Mouse (Mus musculus) inflammation-experienced regulatory T-cells, adult 16 weeks (primary cell): ENCODE data around the gene Trim28. TPM values are rescaled to one million over a fixed set of nuclear protein-coding genes. Genes with fewer than 3 reads are reported as not detected.

Experiments
- polyA plus RNA-seq: library from polyadenylated mRNA; unstranded; fragments of 100-300 nt; shearing (Covaris generic); gene quantifications from one replicate; pipeline ENCODE4 v1.2.1, GENCODE M21; 2017

The Trim28 gene
- polyA plus RNA-seq, result 29.7 TPM

DNA sequence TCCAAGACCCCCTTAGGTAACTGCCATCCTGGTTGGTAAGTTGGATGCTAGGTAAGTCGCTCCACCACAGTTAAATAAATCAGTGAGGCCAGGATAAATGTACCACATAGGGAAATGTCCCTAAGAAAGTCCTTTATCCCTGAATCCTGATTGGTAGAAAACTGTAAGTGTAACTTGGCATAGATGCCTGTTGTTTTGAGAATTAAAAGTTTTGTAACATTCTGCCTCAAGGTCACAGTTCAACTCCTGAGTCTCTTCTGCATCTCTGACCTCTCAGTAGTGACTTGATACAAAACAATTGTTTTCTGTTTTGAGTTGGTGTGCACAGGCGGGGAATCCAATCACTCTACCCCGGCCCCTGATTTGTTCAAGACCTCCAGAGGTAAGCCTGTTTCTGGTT lies at the start of gene Trim28:
TSS of gene Trim28 (plus strand) at position 264 of the 400 bp plus-strand sequence.

DNA sequence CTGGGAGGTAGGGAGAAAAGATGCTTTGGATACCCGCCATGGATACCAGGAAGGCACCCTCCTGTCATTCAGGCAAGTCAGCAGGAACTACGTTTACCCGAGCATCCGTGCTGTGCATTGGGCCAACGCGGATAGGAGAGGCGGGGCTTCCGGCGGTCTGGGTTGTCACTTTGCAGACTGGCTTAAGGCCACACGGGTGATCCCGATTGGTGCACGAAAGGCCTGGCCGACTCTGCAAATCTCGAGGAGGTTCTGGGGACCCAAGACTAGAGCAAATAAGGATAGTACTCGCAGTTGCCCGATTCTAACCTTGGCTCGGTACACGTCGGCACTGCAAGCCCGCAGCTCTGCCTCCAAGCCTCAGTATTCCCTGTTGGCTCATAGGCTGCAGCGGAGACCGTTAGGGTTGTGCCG lies 33.2 kb upstream of the Trim28 start, which contains the start of gene Zfp324:
TSS of gene Zfp324 (plus strand) at position 161 of the 414 bp plus-strand sequence.

DNA sequence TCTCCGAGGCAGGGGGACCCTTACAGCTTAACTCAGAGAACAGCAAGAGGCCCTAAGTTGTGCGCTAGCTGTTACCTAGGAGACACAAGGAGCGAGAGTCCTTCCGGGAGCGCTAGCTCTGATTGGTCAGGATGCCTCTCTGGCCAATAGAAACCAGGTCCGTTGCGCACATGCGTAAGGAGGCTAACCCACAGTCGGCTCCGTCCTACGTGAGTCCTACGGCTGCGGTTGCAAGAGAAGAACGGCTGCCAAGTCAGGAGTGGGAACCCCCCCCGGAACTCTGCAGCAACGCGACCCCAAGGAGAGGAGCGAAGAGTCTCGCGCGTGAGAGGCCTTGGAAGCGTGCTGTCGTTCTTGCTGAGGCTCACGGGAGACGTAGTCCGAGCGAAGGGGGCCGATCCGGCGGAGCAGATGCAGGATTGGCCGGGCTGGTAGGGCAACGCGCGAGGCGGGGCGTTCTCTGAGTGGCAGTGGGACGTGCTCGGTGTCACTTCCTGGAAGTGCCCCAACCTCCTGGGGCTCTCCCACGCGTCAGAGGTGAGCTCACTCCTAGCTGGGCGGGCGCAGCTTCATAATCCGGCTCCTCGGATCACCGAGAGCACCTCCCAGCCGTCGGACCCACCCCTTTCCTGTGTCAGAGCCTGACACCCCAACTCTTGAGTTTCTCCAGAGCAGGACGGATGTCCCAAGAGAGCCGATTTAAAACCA lies 21.1 kb upstream of the Trim28 start, which contains the start of gene Zfp446:
TSS of gene Zfp446 (plus strand) at position 167 of the 708 bp plus-strand sequence.

DNA sequence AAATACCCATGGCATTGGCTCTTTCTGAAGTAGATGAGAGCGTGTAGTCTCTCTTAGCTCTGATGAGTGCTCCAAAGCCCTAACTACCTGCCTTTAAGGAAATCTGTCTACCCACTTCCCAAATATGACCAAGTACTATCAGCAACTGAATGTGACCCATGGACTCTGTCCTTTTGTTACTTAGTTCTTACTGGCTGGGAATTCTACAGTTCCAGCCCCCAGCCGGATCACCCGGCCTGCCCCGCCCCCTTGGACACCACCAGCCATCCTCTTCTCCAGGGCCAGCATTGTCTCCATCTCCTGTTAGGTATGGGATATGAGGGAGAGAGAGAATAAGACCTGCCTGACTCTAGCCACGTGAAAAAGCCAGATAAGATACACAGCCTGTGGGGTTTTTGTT lies 861 bp upstream of the Trim28 start, which contains the start of gene Slc27a5:
TSS of gene Slc27a5 (minus strand) at position 140 of the 400 bp plus-strand sequence.

DNA sequence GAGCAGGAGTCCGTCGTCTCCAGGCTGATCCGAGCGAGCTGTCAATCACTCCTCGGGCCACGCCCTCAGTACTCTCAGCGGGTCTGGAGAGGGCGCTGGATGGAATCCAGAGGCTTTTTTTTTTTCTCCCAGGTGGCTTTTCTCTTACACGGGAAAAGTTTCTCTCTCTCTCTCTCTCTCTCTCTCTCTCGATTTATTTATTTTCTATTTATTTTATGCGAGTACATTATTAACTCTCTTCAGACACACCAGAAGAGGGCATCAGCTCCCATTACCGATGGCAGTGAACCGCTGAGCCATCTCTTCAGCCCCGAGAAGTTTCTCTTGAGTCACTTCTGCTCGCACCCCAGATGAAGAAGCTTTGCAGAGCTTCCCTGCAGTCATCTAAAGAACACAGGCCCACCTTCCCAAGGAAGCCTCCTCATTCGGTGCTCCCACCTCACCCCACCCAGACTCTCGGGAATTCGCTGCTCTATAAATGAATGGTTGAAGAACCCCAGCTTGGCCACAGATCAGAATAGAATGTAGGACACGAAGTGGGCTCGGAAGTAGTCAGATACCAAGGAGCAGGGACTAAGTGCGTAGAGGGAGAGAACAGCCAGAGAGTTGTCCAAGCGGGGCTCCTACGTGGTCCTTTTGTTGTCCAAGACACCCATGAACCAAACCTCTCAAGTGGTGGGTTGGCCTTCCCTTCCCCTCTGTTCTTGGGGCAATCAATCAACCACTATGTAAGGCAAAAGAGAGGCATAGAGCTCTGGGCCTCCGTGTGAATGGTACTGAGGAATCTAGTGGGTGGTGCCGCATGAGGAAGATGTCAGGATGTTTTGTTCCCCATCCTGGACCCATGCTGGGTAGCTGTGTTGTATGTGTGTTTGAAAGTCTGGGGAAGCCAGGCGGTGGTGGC lies 11.3 kb downstream of the Trim28 start, which contains the start of gene Zbtb45:
TSS of gene Zbtb45 (minus strand) at position 30 of the 904 bp plus-strand sequence.

DNA sequence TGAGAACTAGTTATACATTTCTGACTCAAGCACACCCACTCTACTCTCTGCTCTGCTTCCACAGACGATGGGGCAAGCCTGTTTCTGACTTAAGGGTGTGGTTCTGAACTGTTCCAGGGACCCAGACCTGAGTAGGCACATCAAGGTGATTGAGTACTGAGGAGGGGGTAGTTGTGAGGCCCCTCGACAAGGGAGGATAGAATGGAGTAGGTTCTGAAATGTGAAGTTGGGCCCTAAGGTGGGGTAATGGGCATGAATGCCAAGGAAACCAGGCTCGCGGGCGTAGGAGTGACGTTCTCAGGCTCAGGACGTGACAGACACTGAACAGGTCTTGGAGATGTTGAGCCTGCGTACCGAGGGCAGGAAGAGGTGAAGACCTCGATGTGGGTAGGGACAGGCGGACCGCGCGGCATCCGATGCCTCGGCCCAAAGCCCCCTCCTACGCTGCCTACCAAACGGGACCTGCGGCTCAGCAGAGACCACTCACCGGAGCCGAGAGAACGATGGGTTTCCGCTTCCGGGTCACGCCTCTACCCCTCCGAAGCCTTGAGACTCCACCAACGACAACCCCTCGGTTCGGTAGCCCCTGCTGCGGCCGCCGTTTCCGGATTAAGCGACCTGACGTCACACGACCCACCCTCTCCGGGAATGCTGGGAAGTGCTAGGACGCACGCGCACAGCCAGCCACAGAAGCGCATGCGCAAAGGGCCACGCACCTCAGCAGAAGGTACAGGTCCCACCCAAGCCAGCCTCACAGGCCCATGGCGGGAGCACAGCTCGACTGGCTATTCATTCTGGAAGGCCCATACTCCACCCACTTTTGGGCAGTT lies 35.4 kb downstream of the Trim28 start, which contains the start of gene Chmp2a:
TSS of gene Chmp2a (minus strand) at position 660 of the 830 bp plus-strand sequence.

DNA sequence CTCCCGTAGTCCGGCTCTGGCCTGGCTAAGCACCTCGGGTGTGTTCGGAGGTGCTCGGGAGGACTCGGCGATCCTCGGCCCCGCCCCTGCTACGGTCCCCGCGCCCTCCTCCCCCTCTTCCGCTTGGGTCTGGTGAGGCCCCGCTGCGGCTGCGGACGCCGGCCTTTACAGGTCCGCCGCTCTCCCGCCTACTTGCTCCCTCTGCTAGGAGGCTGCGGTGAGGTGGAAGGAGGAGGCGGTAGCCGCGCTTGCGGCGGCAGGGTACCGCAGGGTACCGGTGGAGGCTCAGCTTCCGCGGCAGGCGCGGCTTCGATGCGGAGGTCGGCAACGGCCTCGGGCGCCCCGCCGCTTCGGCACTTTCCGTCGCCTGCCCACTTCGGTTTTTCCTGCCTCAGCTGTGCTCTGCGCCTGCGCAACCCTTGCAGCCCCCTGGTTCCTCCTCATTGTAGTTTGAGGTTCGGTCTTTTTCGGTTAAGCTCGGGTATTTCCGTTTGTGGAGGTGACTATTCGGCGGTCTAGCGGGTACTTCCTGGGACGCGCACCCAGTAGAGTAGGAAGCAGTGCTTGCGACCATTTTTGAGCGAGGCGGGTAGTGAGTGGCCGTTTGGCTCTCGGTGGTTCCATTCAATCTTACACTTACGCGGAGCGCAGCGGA lies 39.1 kb downstream of the Trim28 start, which contains the start of gene Ube2m:
TSS of gene Ube2m (minus strand) at position 375 of the 655 bp plus-strand sequence.

DNA sequence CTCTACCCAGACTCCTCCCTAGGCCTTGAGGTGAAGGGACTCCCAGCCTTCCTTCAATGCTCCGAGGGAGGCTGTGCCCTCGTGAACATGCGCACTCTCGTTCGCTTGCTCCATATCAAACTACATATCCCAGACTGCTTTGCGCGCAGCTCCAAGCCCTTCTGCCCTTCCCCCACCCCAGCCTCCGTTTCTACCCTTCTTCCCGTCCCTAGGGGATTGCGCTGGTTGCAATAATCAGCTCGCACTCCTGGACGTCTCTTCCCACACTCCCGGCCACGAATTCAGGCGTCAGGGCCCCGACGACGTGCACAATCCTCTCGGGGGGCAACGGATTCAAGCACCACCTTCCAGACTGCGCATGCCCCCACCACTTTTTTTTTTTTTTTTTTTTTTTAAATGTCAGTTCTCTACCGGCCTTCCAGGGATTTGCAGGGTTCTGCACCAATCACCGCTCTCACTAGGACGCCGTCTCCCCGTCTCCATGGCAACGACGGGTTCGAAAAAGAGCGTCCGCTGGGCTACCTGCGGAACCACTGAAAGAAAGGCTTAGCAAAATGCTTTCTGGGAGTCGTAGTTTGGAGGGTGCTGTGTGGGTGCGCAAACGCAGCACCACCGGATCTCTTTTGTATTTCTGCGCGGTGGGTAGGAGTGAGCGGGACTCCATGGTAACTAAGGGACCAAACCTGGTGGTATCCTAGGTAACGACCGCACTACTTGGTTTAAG lies 55.5 kb downstream of the Trim28 start, which contains the start of gene Mzf1:
TSS of gene Mzf1 (minus strand) at position 478 of the 724 bp plus-strand sequence.

Other genes with a start within 250 kb of the Trim28 start
- gene Zscan18, start 195.5 kb upstream of the Trim28 start, polyA plus RNA-seq, result 3.3 TPM
- 18.8 TPM for gene Zfp329, start 180.3 kb upstream of the Trim28 start, polyA plus RNA-seq
- gene Zfp110, start 164.4 kb upstream of the Trim28 start, polyA plus RNA-seq, result 104 TPM
- gene Zfp128, start 117.9 kb upstream of the Trim28 start, polyA plus RNA-seq, result 4.9 TPM
- 17.8 TPM for gene Zscan22, start 101.3 kb upstream of the Trim28 start, polyA plus RNA-seq
- gene Rps5, start 76.8 kb upstream of the Trim28 start, polyA plus RNA-seq, result 894 TPM
- not detected for gene Rnf225, start 71.7 kb upstream of the Trim28 start, polyA plus RNA-seq
- 9.4 TPM for gene Zfp324, start 33.3 kb upstream of the Trim28 start, polyA plus RNA-seq
- 10.4 TPM for gene Zfp446, start 21.3 kb upstream of the Trim28 start, polyA plus RNA-seq
- not detected for gene Slc27a5, start 922 bp upstream of the Trim28 start, polyA plus RNA-seq
- 6.4 TPM for gene Zbtb45, start 10.9 kb downstream of the Trim28 start, polyA plus RNA-seq
- 262 TPM for gene Chmp2a, start 35.7 kb downstream of the Trim28 start, polyA plus RNA-seq
- 8.9 TPM for gene Ube2m, start 39.2 kb downstream of the Trim28 start, polyA plus RNA-seq
- 0.28 TPM for gene Mzf1, start 55.6 kb downstream of the Trim28 start, polyA plus RNA-seq
- not detected for gene Vmn1r85, start 96.1 kb downstream of the Trim28 start, polyA plus RNA-seq
- gene Vmn1r86, start 120.8 kb downstream of the Trim28 start, polyA plus RNA-seq, result not detected
- gene Vmn1r87, start 141.0 kb downstream of the Trim28 start, polyA plus RNA-seq, result not detected
- gene Vmn1r88, start 160.5 kb downstream of the Trim28 start, polyA plus RNA-seq, result 0.06 TPM
- gene Vmn1r89, start 213.9 kb downstream of the Trim28 start, polyA plus RNA-seq, result not detected